Comparison of ENCODE assay signal across 7 mouse cellular contexts in the genomic region with DNA sequence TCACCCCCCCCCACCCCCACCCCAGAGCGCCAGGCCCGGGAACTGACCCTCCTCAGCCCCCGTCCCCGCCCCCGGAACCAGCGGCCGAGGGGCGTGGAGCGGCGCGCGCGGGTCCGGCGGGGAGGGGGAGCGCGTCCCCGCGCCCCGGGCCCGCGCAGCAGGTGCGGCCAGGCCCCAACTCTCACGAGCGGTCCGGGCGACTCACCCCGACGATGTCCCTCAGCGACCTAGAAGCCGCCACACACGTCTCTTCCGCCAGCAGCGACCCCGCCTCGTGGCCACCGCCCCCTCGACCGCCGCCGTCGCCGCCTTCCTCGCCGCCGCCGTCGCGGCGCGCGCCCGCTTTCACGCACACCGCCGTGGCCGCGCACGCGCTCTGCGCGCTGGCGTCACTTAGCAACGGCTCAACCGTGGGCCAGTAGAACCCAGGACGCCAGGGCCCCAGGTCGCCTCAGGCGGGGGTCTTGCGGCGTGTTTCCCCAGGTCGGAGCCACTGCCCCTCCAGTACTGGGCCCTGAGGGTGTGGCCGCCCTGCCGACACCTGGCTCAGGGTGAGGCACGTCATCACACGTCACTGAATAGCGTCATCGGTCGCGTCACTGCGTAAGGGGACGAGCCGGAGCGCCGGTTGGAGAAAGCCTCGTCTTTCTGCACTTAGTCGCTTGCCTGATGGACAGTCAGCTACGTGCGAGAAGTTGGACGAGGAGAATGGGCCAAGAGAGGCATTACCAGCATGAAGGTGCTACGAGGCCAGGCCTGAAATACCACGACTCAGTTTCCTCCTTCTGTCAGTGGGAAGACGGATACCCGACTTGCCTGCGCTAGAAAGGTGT. TPM values are rescaled to one million over a fixed set of nuclear protein-coding genes. Genes with fewer than 3 reads are reported as not detected.
A peak's percentile ranks its signal among the peaks of the same experiment; 100 is the strongest.
DNase-seq lines count a peak whose midpoint lies in the region; ATAC-seq lines count a peak whose summit lies in the region.

A gene (minus strand): TSS at position 548 of the 833 bp plus-strand sequence.

- peak within 1 kb of the TSS; percentile 57 for H3K4me2 ChIP-seq in embryonic facial prominence, embryonic 11.5 days (ENCODE audit: low read depth, low read length)
- H3K4me2 ChIP-seq in limb, embryonic 11.5 days (ENCODE audit: low read depth, severe bottlenecking) = peak within 1 kb of the TSS; percentile 70
- peak within 1 kb of the TSS; percentile 82 for H3K4me2 ChIP-seq in midbrain, embryonic 14.5 days (ENCODE audit: low read length)

- no peaks in the 10 kb centered on the region for H3K4me1 ChIP-seq in embryonic facial prominence, embryonic 11.5 days (ENCODE audit: control insufficient read depth, insufficient read depth, low read length)
- peaks cover 7% of the 10 kb centered on the region for H3K4me1 ChIP-seq in limb, embryonic 11.5 days (ENCODE audit: control insufficient read depth, insufficient read depth, low read length)
- H3K4me1 ChIP-seq in midbrain, embryonic 14.5 days (ENCODE audit: control insufficient read depth, insufficient read depth, low read length) = peaks cover 18% of the 10 kb centered on the region

- H3K4me3 ChIP-seq in embryonic facial prominence, embryonic 11.5 days (ENCODE audit: low read depth, low read length) = peak within 1 kb of the TSS; percentile 61
- peak within 1 kb of the TSS; percentile 69 for H3K4me3 ChIP-seq in limb, embryonic 11.5 days (ENCODE audit: low read depth, low read length)
- H3K4me3 ChIP-seq in midbrain, embryonic 14.5 days (replicated peaks; ENCODE audit: low read depth, low read length) = peak within 1 kb of the TSS; percentile 68

- peak within 1 kb of the TSS; percentile 14; the same call in 1 of the 2 replicates for H3K27ac ChIP-seq in embryonic facial prominence, embryonic 11.5 days (replicated peaks; ENCODE audit: low read depth, low read length)
- H3K27ac ChIP-seq in limb, embryonic 11.5 days (replicated peaks; ENCODE audit: low read depth, low read length) = peak within 1 kb of the TSS; percentile 61
- peak within 1 kb of the TSS; percentile 92 for H3K27ac ChIP-seq in midbrain, embryonic 14.5 days (replicated peaks; ENCODE audit: low read depth, low read length)

- WGBS in embryonic facial prominence, embryonic 11.5 days = under 1% methylated on average over 79 of the region's 94 CpGs
- WGBS in limb, embryonic 11.5 days = under 1% methylated on average over 94 of the region's 94 CpGs
- under 1% methylated on average over 94 of the region's 94 CpGs for WGBS in midbrain, embryonic 14.5 days

- DNase-seq in adrenal gland, postnatal 14 days = peak; percentile 95
- DNase-seq in embryonic facial prominence, embryonic 11.5 days (ENCODE audit: low spot score) = peak; percentile 91
- peak; percentile 100 for DNase-seq in heart, adult 11 months
- peak; percentile 99 for DNase-seq in kidney, adult 18-20 months
- DNase-seq in limb, embryonic 11.5 days (ENCODE audit: low spot score) = peak; percentile 91
- DNase-seq in midbrain, embryonic 14.5 days = peak; percentile 96
- DNase-seq in spleen, adult 18-20 months = peak; percentile 90 to 96

- peak; percentile 87 for ATAC-seq in embryonic facial prominence, embryonic 11.5 days (replicated peaks; ENCODE audit: insufficient number of reproducible peaks, low FRiP score, low TSS enrichment, low read depth)
- peak; percentile 90 for ATAC-seq in limb, embryonic 11.5 days (ENCODE audit: insufficient number of reproducible peaks, low FRiP score, low TSS enrichment, low read depth)
- peak; percentile 93 for ATAC-seq in midbrain, embryonic 14.5 days (ENCODE audit: low FRiP score, low TSS enrichment)

- H3K9me3 ChIP-seq in embryonic facial prominence, embryonic 11.5 days (replicated peaks; ENCODE audit: control insufficient read depth, low read length) = no peaks in the 10 kb centered on the region
- no peaks in the 10 kb centered on the region for H3K9me3 ChIP-seq in limb, embryonic 11.5 days (ENCODE audit: control insufficient read depth, low read length)
- no peaks in the 10 kb centered on the region for H3K9me3 ChIP-seq in midbrain, embryonic 14.5 days (ENCODE audit: control insufficient read depth, low read length)

- H3K36me3 ChIP-seq in embryonic facial prominence, embryonic 11.5 days (replicated peaks; ENCODE audit: control insufficient read depth, insufficient read depth, low read depth, low read length) = no peaks in the 10 kb centered on the region
- no peaks in the 10 kb centered on the region for H3K36me3 ChIP-seq in limb, embryonic 11.5 days (ENCODE audit: control insufficient read depth, insufficient read depth, low read length)
- no peaks in the 10 kb centered on the region for H3K36me3 ChIP-seq in midbrain, embryonic 14.5 days (ENCODE audit: control insufficient read depth, insufficient read depth, low read length)

- H3K27me3 ChIP-seq in embryonic facial prominence, embryonic 11.5 days (ENCODE audit: control insufficient read depth, insufficient read depth, low read length) = no peaks in the 10 kb centered on the region
- H3K27me3 ChIP-seq in limb, embryonic 11.5 days (ENCODE audit: control insufficient read depth, insufficient read depth, low read length) = no peaks in the 10 kb centered on the region
- no peaks in the 10 kb centered on the region for H3K27me3 ChIP-seq in midbrain, embryonic 14.5 days (ENCODE audit: control insufficient read depth, insufficient read depth, low read length)

- H3K9ac ChIP-seq in embryonic facial prominence, embryonic 11.5 days (replicated peaks; ENCODE audit: low read length) = peak within 1 kb of the TSS; percentile 59
- H3K9ac ChIP-seq in limb, embryonic 11.5 days (ENCODE audit: low read length) = peak within 1 kb of the TSS; percentile 68
- peak within 1 kb of the TSS; percentile 73 for H3K9ac ChIP-seq in midbrain, embryonic 14.5 days (replicated peaks; ENCODE audit: low read length)

RNA-seq across cellular contexts. Expression of the gene that starts here (rescaled TPM):
- 35.9 and 36.9 TPM in 2 replicates for total RNA-seq in adrenal gland, postnatal 14 days (2021)
- polyA plus RNA-seq in embryonic facial prominence, embryonic 11.5 days (2014; fragmentation: Nextera tagmentation; extraction: Ambion mirVana) = 40.6 and 43.6 TPM in 2 replicates
- 41.1 and 43.7 TPM in 2 replicates for polyA plus RNA-seq in limb, embryonic 11.5 days (2014; fragmentation: Nextera tagmentation; extraction: Ambion mirVana)
- polyA plus RNA-seq in midbrain, embryonic 14.5 days (2014; fragmentation: Nextera tagmentation; extraction: Ambion mirVana) = 129 and 140 TPM in 2 replicates

Comparison
In these comparisons a context has a peak if more than half of its experiments do, and no peak if none do; other contexts are left out.
1. Peak in every context shown above with its lines: DNase-seq, ATAC-seq, H3K4me3 ChIP-seq and H3K27ac ChIP-seq.
2. H3K27ac ChIP-seq: peak in every context shown above with its lines; median percentile 92 in midbrain, embryonic 14.5 days; 61 in limb, embryonic 11.5 days; 14 in embryonic facial prominence, embryonic 11.5 days.